Mouse (Mus musculus): Measurements from ENCODE around the gene Fkrp.

Gene Fkrp

GRCm38 (mm10) chr7:16816475-16817122, at the start of gene Fkrp:
Fkrp (minus strand) TSS chr7:16816732.
- no peak for DNase-seq (ENCODE audit: low spot score)

GRCm38 (mm10) chr7:16859902-16860651, 43.5 kb upstream of the Fkrp start:
- DNase-seq (ENCODE audit: low spot score) = no peak

- no peak for DNase-seq (ENCODE audit: low spot score)
Measured at GRCm38 (mm10) chr7:16858336-16858735, 41.8 kb upstream of the Fkrp start.

- no peak for DNase-seq (ENCODE audit: low spot score)
Measured at GRCm38 (mm10) chr7:16853302-16853831, 36.8 kb upstream of the Fkrp start.

GRCm38 (mm10) chr7:16851636-16852035, 35.1 kb upstream of the Fkrp start:
- DNase-seq (ENCODE audit: low spot score) = no peak

GRCm38 (mm10) chr7:16848579-16848978, 32.0 kb upstream of the Fkrp start:
- no peak for DNase-seq (ENCODE audit: low spot score)

DNA sequence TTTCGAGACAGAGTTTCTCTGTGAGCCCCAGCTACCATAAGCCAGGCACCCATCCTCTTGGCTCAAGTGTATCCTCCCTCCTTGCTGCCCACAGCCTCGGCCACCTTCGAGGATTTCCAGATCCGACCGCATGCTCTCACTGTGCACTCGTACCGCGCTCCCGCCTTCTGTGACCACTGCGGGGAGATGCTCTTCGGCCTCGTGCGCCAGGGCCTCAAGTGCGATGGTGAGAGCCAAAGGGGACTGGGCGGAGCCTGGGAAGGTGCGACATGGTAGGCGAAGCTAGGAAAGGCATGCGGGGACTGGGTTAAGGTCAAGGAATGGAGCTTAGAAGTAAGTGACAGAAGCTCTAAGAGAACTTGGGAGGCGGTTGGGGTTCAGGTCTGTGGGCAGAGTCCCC, 31.0 kb upstream of the Fkrp start:
- no peak for DNase-seq (ENCODE audit: low spot score)

DNA sequence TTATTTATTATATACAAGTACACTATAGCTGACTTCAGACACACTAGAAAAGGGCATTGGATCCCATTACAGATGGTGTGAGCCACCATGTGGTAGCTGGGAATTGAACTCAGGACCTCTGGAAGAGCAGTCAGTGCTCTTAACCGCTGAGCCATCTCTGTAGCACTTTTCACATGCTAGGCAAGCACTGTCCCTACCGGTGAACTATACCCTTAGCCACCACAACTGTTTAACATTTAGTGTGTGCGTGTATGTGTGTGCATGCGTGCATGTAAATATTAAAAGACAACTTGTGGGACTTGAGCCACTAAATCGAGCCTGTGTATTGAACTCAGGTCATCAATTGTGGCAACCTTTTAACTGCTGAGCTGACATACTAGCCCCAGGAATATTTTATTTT, 30.2 kb upstream of the Fkrp start:
- DNase-seq (ENCODE audit: low spot score) = no peak

DNA sequence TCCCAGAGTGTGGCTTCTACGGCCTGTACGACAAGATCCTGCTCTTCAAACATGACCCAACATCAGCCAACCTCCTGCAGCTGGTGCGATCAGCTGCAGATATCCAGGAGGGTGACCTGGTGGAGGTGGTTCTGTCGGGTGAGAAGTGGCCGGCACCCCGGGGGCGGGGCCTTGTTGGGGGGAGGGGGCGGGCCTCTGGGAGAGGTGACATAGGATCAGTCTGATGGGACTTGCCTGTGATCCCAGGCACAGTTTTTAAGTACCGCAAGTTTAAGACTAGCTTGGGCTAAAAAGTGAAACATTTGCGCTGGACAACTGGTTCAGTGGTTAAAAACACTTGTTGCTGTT, 29.3 kb upstream of the Fkrp start:
- no peak for DNase-seq (ENCODE audit: low spot score)

- no peak for DNase-seq (ENCODE audit: low spot score)
Measured at GRCm38 (mm10) chr7:16845072-16845819, 28.7 kb upstream of the Fkrp start.

GRCm38 (mm10) chr7:16844696-16845071, 28.2 kb upstream of the Fkrp start:
- DNase-seq (ENCODE audit: low spot score) = no peak

DNA sequence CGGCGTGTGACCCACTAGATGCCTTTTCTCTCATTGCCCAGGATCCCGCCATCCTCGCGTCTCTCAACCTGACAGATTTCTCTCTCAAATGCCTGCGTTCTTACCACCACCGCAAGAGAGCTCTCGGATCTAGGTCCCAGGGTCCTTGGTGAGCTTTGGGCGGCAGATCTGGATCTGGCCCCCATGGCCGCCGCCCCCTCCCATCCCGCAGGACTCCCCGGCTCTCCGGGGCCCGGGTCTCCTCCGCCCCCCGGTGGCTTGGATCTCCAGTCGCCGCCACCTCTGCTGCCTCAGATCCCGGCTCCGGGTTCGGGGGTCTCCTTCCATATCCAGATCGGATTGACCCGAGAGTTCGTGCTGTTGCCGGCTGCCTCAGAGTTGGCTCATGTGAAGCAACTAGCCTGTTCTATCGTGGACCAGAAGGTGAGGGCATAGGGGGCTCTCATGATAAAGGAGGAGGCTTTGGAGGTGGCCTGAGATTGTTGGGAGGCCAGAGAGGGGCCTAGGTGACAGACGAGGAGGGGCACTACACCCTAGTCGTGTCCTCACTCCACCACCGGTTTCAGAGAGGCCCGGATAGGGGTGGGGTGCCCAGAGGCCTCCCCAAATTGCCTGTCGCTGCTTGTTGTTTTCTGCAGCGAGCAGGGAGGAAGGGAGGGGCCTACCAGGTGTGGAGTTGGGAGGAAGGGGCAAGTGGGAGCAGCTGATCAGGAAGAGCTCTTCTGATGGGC, 27.1 kb upstream of the Fkrp start:
- no peak for DNase-seq (ENCODE audit: low spot score)

- peak; percentile 70 for DNase-seq (ENCODE audit: low spot score)
Measured at GRCm38 (mm10) chr7:16842645-16843063, 26.1 kb upstream of the Fkrp start, which contains the start of gene Prkd2. Prkd2 (plus strand) TSS chr7:16842902.

GRCm38 (mm10) chr7:16841561-16842560, 25.3 kb upstream of the Fkrp start:
- no peak for DNase-seq (ENCODE audit: low spot score)

DNA sequence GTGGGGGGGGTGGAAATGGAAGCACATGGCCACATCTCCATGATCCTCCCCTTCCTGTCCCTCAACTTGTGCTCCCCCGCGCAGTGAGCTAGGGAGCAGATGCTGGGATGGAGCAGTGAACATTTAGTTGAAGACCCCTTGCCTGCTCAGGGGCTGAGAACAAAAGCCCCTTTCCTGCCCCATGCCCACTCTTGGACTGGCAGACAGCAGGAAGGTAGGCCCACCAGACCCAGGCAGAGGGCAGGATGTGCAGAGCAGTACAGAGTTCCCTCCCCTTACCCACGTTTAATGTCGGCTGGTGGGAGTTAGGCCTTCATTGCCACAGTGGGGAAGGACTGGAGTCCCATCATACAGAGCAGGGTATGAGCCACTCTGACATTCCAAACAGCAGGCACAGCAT, 24.5 kb upstream of the Fkrp start:
- no peak for DNase-seq (ENCODE audit: low spot score)

- DNase-seq (ENCODE audit: low spot score) = no peak
Measured at GRCm38 (mm10) chr7:16840109-16840491, 23.6 kb upstream of the Fkrp start.

- DNase-seq (ENCODE audit: low spot score) = no peak
Measured at GRCm38 (mm10) chr7:16839427-16840108, 23.0 kb upstream of the Fkrp start.

DNA sequence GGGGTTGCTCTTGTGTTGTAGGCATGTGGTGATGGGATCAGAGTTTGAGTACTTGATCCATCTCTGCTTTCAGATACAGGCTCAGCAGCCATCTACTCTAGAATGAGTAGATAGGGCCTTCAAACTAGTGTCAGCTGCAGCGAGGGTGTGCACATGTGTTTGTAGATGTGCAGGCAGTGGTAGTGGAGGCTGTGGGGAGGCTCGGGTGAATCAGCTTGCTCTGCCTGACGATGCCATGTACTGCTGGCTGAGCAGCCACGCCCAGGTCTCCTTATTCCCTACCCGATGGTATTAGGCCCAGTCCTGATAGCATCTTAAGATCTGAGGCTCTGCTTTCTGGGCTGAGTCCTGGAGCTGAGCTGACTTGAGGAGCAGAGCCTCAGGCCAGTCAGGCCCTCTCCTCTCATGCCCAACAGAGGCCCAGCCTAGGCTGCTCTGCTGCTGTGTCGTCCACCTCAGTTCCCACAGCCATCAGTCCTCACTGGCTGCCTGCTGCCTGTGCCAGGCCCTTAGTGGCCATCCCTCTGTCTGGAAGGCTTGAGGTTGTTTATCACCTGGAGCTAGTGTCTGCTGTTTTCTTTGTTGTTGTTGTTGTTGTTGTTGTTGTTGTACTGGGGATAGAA, 22.4 kb upstream of the Fkrp start:
- no peak for DNase-seq (ENCODE audit: low spot score)

- no peak for DNase-seq (ENCODE audit: low spot score)
Measured at GRCm38 (mm10) chr7:16837916-16838803, 21.6 kb upstream of the Fkrp start.
